Mouse (Mus musculus) kidney, adult 11 months (tissue): Measurements from ENCODE around the gene Klkb1.

ENCODE experiments used
- DNase-seq: peaks from one replicate; pipeline ENCODE4 v3.0.0; 2022

The Klkb1 gene

GRCm38 (mm10) chr8:45267611-45268391, 26.9 kb downstream of the Klkb1 start:
- DNase-seq, result no peak

- no peak for DNase-seq
Measured at GRCm38 (mm10) chr8:45266993-45267392, 27.7 kb downstream of the Klkb1 start.

- DNase-seq, result no peak
Measured at GRCm38 (mm10) chr8:45264918-45265317, 29.7 kb downstream of the Klkb1 start.

GRCm38 (mm10) chr8:45262851-45263250, 31.8 kb downstream of the Klkb1 start:
- DNase-seq, result no peak

GRCm38 (mm10) chr8:45261920-45262319, 32.7 kb downstream of the Klkb1 start, which contains the start of gene F11:
TSS of gene F11 (minus strand) at chr8:45262031.
- DNase-seq, result no peak

GRCm38 (mm10) chr8:45258421-45258820, 36.2 kb downstream of the Klkb1 start:
- DNase-seq, result no peak

- DNase-seq, result no peak
Measured at GRCm38 (mm10) chr8:45255040-45255439, 39.6 kb downstream of the Klkb1 start.

- DNase-seq, result no peak
Measured at GRCm38 (mm10) chr8:45254194-45254842, 40.3 kb downstream of the Klkb1 start.

GRCm38 (mm10) chr8:45253586-45253985, 41.1 kb downstream of the Klkb1 start:
- no peak for DNase-seq

GRCm38 (mm10) chr8:45253111-45253510, 41.5 kb downstream of the Klkb1 start:
- DNase-seq, result no peak

- no peak for DNase-seq
Measured at GRCm38 (mm10) chr8:45246307-45246706, 48.4 kb downstream of the Klkb1 start.

GRCm38 (mm10) chr8:45239363-45239762, 55.3 kb downstream of the Klkb1 start:
- no peak for DNase-seq

- no peak for DNase-seq
Measured at GRCm38 (mm10) chr8:45238282-45238681, 56.4 kb downstream of the Klkb1 start.

- no peak for DNase-seq
Measured at GRCm38 (mm10) chr8:45236164-45236912, 58.3 kb downstream of the Klkb1 start.

- DNase-seq, result no peak
Measured at GRCm38 (mm10) chr8:45235228-45235627, 59.4 kb downstream of the Klkb1 start.

GRCm38 (mm10) chr8:45233256-45233655, 61.4 kb downstream of the Klkb1 start:
- DNase-seq, result no peak
